Mouse (Mus musculus): ENCODE measurements around the gene Kremen1.

- no peak for TF ChIP-seq CTCF (IDR thresholded peaks at IDR 0.05; ENCODE audit: low read depth)
- TF ChIP-seq EP300 (IDR thresholded peaks at IDR 0.05; ENCODE audit: low read depth), result no peak
Measured at GRCm38 (mm10) chr11:5251112-5251511, 10.2 kb downstream of the Kremen1 start.

Measured in heart, postnatal 0 days (tissue).